Mouse (Mus musculus): ENCODE measurements around the gene Flt1.

Flt1 gene

GRCm38 (mm10) chr5:147724391-147724790, 1.4 kb downstream of the Flt1 start:
- no peak for DNase-seq

GRCm38 (mm10) chr5:147723811-147724210, 2.0 kb downstream of the Flt1 start:
- no peak for DNase-seq

DNA sequence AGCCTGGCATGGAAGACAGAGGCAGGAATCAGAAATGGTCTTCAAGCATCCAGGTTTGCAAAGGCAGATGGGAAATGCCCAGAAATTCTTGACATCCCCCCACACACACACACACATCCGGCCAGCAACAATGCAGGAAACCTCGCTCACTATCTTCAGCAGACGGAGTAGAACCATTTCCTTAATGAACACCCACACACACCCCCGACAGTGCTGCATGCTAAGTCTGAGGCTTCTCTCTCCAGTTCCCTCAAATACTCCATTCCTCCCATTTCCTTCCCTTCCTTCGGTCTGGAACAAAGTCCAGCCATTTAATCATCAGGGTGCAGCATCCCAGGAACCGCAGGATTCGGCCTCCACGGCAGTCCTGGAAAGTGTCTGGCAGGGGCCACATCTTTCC, 4.4 kb downstream of the Flt1 start:
- peak; percentile 51 to 64 for DNase-seq

DNA sequence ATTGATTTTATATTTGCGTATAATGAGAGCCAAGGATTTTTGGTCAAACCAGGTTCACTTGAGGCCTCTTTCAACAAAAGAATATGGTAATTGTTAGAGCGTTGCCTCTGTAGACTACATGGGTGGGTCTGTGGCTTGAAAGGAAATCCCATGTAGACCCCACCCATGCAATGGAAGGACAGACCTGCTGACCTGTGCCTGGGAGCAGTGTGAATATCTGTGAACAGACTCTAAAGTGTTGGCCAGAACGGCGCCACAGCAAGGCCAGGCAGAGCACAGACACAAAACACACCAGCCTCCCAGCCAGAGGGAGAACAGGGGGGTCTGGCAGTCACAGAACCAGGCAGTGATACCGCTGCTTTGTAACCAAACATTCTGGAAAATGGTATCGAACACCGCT, 7.5 kb downstream of the Flt1 start:
- no peak for DNase-seq

GRCm38 (mm10) chr5:147716697-147717217, 9.1 kb downstream of the Flt1 start:
- no peak for DNase-seq

- DNase-seq: no peak
Measured at GRCm38 (mm10) chr5:147716276-147716675, 9.5 kb downstream of the Flt1 start.

- DNase-seq: peak; percentile 27 to 55
Measured at GRCm38 (mm10) chr5:147715391-147715790, 10.4 kb downstream of the Flt1 start.

- no peak for DNase-seq
Measured at GRCm38 (mm10) chr5:147708500-147708899, 17.3 kb downstream of the Flt1 start.

DNA sequence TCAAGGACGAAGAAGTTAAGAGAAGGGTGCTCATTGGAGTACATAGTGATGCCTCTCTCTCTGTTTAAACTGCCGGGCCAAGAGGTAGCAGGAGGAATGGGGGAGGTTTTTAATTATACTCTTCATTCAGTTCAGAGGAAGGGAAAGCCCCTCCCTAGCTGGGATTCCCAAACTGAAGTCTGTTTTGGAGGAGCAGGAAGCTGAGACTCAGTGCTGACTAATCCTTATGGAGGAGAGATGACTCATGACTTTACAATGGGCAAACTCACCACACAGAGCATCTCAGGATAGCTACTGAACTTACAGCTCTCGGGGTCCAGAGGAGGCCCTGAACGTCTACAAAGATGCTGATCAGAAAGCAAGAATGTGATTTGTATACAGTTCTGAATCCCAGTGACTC, 18.3 kb downstream of the Flt1 start:
- DNase-seq: no peak

DNA sequence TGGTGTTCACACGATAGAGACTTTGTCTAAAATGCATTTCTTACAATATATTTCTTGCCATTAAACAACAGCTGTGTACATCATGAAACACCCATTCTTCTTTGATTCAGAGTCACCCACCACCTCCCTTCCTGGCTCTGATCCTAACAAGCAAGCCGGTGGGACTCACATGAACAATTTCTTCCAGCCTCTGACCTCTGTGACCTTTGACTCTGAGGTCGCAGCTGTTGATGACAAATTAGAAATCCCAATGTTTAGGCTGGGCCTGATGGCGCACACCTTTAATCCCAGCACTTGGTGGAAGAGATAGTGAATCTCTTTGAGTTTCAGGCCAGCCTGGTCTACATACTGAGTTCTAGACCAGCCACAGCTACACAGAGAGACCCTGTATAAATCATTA, 20.9 kb downstream of the Flt1 start:
- DNase-seq: no peak

DNA sequence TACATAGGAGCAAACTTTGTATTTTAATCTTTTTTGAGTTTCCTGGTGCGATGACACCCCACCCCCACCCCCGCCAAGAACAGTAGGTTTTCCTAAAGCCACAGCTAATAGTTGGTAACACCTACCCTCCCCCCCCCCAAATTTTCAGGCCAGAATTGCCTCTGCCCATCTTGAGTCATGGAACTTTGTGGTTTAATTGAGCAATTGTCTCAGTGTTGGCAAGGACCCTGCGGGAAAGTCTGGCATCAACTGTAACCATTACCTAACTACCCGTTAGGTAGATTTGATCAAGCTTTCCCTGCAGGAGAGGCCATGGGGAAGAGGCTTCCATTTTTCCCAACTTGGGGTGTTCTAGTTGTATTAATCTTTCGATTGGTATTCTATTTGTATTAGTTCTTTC, 23.4 kb downstream of the Flt1 start:
- no peak for DNase-seq

DNA sequence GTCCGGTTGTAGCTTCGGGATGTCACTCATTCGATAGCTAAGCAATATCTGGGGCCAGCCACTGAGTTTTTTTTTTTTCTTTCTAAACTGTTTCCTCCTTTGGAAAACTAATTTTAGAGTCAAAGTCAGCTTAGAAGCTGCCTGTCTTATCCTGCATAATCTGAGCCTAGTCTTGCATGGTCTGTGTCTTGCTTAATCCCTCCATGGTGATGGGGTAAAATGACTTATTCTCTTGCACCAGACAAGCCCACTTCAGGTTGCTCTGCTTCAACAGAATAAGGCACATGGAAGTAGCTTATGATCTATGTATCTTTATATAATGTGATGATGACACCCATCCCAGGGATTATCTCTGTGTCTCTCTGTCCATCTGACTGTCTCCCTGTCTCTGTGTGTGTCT, 24.8 kb downstream of the Flt1 start:
- no peak for DNase-seq

- DNase-seq: no peak
Measured at GRCm38 (mm10) chr5:147698044-147698443, 27.8 kb downstream of the Flt1 start.

- no peak for DNase-seq
Measured at GRCm38 (mm10) chr5:147697165-147697564, 28.6 kb downstream of the Flt1 start.

DNA sequence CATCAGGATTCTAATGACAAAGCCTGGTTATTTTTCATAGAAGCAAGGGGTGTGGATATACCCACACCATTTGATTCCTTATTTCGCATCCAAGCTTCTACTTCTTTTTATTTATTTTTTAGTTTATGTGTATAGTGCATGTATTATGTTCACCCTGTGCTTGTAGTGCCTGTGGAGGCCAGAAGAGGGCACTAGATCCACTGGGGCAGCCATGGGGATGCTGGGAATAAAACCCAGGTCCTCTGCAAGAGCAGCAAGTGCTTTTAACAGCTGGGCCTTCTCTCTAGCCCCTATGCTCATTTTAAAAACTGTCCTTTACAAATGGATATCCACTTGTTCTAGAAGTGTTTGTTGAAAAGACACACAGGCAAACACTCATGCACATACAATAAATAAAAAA, 33.2 kb downstream of the Flt1 start:
- DNase-seq: no peak

GRCm38 (mm10) chr5:147683707-147684323, 42.0 kb downstream of the Flt1 start:
- DNase-seq: no peak

DNA sequence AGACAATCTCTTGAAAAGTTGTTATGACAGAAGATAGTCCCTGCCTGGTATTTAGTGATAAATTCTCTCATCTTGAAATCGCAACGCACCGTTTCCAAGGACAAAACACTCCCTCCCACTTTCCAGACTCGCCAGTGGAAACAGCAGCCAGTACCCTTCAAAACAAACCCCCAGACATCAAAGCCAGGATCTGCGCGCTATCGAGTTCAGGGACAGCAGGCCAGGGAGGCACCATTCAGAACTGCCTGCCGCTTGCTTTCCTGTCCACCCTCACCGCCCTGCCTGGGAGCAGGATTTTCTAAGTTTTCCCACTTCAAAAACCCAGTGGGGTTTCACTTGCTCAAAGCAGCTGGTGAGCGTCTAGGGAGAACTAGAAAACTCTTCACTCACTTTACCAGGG, 44.6 kb downstream of the Flt1 start:
- no peak for DNase-seq

- peak; percentile 50 to 57 for DNase-seq
Measured at GRCm38 (mm10) chr5:147680711-147681110, 45.1 kb downstream of the Flt1 start.

- no peak for DNase-seq
Measured at GRCm38 (mm10) chr5:147679316-147679715, 46.5 kb downstream of the Flt1 start.

GRCm38 (mm10) chr5:147675791-147676190, 50.0 kb downstream of the Flt1 start:
- DNase-seq: no peak

- peak in 1 of 2 experiments; percentile 57 for DNase-seq
Measured at GRCm38 (mm10) chr5:147671765-147672424, 53.9 kb downstream of the Flt1 start.

GRCm38 (mm10) chr5:147668637-147669344, 57.0 kb downstream of the Flt1 start:
- DNase-seq: no peak

DNA sequence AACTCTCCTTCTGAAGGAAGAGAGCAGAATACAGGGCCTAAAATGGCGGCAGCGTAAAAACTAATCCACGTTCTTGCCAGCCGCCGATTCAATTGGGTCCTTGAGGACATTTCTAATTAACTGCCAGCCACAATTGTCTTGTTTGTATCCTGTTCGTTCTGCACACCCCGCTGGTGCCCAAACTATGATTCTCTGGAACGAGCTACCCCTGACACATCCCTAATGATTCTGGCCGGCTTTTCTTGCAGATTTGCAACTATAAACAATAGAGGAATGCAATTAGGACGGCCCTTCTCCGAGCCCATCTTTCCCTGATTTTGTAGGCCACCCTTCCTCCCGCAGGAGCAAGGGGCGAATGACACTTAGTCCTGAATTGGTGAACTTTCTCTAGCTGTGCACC, 59.9 kb downstream of the Flt1 start:
- DNase-seq: no peak

DNA sequence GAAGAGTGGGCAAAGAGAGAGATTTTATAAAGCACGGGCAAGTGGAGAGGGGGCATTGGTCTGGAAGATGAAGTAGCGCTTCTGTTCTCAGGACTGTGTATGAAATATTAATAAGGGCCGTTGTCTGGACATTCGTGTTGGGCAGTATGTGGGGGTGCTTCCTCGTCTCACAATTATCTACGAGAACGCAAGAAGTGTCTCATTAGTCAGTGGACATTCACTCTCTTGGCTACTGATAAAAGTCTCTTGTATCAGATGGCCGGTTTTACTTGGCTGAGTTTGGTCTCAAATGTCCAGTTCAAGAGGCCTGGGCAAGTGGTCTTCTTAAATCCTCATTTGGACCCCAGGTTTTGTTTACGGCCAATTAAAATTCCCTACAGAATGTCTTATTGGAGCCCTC, 60.4 kb downstream of the Flt1 start:
- DNase-seq: no peak
